Mouse (Mus musculus) urinary bladder, adult 2 months (tissue): Measurements from ENCODE around the gene Blm. TPM values are rescaled to one million over a fixed set of nuclear protein-coding genes. Genes with fewer than 3 reads are reported as not detected.

Experiments used
- DNase-seq: peaks from one replicate; pipeline ENCODE4 v3.0.0; 2022; ENCODE audit warnings: low spot score
- polyA plus RNA-seq: library from polyadenylated mRNA; depleted of rRNA; stranded (reverse); fragments of >200 nt; gene quantifications from 2 replicates; pipeline ENCODE4 v1.2.3, GENCODE M21; 2012; rRNA removed

Gene Blm
- polyA plus RNA-seq, 1 experiment: 2.3 TPM

DNA sequence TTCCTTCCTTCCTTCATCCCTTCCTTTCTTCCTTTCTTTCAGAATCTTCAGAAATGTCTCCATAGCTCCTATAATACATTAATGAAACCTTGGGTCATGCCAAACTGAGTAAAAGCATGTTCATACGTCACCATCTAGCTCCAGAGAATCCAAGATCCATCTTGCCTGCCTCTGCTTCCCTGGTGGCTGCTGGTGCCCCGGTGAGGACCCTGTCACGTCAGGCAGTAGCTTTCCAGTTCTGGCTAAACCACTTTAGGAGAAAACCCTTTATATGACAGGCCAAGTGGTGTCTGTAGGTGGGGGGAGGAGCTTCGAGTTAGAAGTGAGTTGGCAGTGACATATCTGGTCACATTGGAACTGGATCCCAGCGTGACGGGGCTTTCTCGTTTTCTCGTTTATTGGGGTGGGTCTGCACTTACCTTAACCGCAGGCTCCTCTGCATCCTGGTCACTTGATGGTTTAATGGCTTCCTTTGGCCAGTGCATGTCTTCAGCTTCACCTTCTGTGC lies 129.7 kb downstream of the Blm start, which contains the start of gene Furin:
Furin (minus strand) TSS at position 249 of the 508 bp plus-strand sequence.
- no peak for DNase-seq

Other genes starting within 250 kb of the Blm start
- 5.0 and 5.7 TPM in 2 replicates for gene Prc1, start 240.7 kb downstream of the Blm start, polyA plus RNA-seq
- 21.5 and 26.5 TPM in 2 replicates for gene Rccd1, start 210.7 kb downstream of the Blm start, polyA plus RNA-seq
- gene Unc45a, start 194.1 kb downstream of the Blm start, polyA plus RNA-seq: 92.8 and 117 TPM in 2 replicates
- gene Hddc3, start 192.0 kb downstream of the Blm start, polyA plus RNA-seq: 33.3 and 40.9 TPM in 2 replicates
- gene Man2a2, start 163.7 kb downstream of the Blm start, polyA plus RNA-seq: 37.1 and 49.6 TPM in 2 replicates
- gene Fes, start 147.2 kb downstream of the Blm start, polyA plus RNA-seq: 22.6 and 24.0 TPM in 2 replicates
- gene Furin, start 129.7 kb downstream of the Blm start, polyA plus RNA-seq: 25.3 and 40.7 TPM in 2 replicates
- gene Crtc3, start 153.8 kb upstream of the Blm start, polyA plus RNA-seq: 12.0 and 16.4 TPM in 2 replicates